Mouse (Mus musculus): ENCODE measurements around the gene Cnn3. TPM values are rescaled to one million over a fixed set of nuclear protein-coding genes. Genes with fewer than 3 reads are reported as not detected.

Gene Cnn3
- polyA plus RNA-seq, 1 experiment = not detected

DNA sequence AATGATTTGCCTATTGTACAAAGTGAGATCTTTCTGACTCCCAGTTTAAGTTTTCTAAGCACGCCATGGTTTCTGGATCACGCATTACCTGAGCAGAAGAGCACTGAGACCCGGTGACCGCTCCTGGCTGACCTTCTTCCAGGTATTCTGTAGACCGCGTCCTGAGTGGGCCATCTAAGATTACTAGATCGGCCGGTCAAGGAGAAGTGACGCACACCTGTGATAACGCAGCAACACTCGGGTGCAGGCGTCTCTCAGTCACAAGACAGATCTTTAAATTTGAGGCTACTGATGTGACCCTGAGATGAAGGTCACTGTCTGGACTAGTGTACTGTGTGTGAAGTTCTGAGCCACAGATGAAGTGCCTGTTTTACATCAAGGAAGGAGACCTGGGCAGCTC lies 15.2 kb downstream of the Cnn3 start:
- Histone ChIP-seq H3K27ac (ENCODE audit: insufficient read depth, low read depth, low read length) (no peak overlapping the region), H3K4me3 (ENCODE audit: insufficient read depth, low read depth, low read length) (no peak overlapping the region), H3K4me1 (ENCODE audit: control insufficient read depth, insufficient read depth, low read length) (peaks cover 41% of the 10 kb centered on the region)
- 95% methylated on average over 12 of the region's 12 CpGs for WGBS
- TF ChIP-seq POLR2A (IDR thresholded peaks at IDR 0.05; ENCODE audit: insufficient read depth, low read depth, low read length) (no peak), CTCF (IDR thresholded peaks at IDR 0.05; ENCODE audit: insufficient read depth, low read depth, low read length) (no peak)

- 73% methylated on average over 5 of the region's 5 CpGs for WGBS
- TF ChIP-seq CTCF (IDR thresholded peaks at IDR 0.05; ENCODE audit: insufficient read depth, low read depth, low read length) = no peak
- no peak for TF ChIP-seq POLR2A (IDR thresholded peaks at IDR 0.05; ENCODE audit: insufficient read depth, low read depth, low read length)
- no peak overlapping the region for H3K4me3 ChIP-seq (ENCODE audit: insufficient read depth, low read depth, low read length)
- no peak overlapping the region for H3K27ac ChIP-seq (ENCODE audit: insufficient read depth, low read depth, low read length)
- peaks cover 38% of the 10 kb centered on the region for H3K4me1 ChIP-seq (ENCODE audit: control insufficient read depth, insufficient read depth, low read length)
These were observed 16.0 kb downstream of the Cnn3 start for GRCm38 (mm10) chr3:121442288-121442687.

DNA sequence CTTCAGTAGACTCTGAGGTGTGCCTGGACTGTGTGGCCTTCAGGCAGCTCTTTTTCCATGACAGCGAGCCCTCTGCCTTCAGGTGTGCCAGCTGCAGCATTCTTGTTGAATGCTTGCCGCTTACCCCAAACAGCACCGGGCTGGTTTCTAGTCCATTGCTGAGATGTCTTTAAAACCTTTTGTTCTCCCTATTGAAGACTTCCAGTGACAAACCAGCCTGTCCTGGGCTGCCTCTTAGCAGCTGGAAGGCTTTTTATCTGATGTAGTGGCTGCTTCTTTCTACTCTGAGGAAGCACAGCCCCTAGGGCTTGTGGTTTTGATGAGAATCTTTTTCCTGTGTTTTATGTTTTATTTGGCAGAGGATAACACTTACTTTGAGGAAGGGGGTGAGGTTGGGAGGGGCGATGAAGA lies 17.6 kb downstream of the Cnn3 start:
- peaks cover 44% of the 10 kb centered on the region for H3K4me1 ChIP-seq (ENCODE audit: control insufficient read depth, insufficient read depth, low read length)
- H3K27ac ChIP-seq (ENCODE audit: insufficient read depth, low read depth, low read length) = no peak overlapping the region
- TF ChIP-seq POLR2A (IDR thresholded peaks at IDR 0.05; ENCODE audit: insufficient read depth, low read depth, low read length) = no peak
- TF ChIP-seq CTCF (IDR thresholded peaks at IDR 0.05; ENCODE audit: insufficient read depth, low read depth, low read length) = no peak
- H3K4me3 ChIP-seq (ENCODE audit: insufficient read depth, low read depth, low read length) = no peak overlapping the region
- 62% methylated on average over 4 of the region's 4 CpGs for WGBS

DNA sequence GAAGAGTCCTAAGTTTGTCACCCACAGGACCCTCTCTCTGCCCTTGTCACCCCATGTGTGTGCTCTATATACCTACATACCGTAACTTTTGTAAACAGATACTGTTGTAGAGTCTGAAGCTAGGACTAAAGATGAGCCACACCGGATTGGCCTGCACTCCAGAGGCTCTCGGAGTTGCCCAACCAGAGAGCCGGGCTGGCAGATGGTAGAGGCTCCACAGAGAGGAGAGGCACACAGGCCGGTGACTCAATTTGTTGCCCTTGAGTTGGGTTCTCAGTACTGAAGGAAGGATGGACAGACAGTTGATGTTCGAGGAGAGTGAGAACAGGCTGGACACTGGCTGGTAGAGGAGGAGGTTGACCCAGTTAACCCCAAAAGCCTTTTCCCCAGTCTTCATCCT lies 18.1 kb downstream of the Cnn3 start:
- WGBS = 84% methylated on average over 6 of the region's 6 CpGs
- H3K27ac ChIP-seq (ENCODE audit: insufficient read depth, low read depth, low read length) = no peak overlapping the region
- no peak overlapping the region for H3K4me3 ChIP-seq (ENCODE audit: insufficient read depth, low read depth, low read length)
- TF ChIP-seq CTCF (IDR thresholded peaks at IDR 0.05; ENCODE audit: insufficient read depth, low read depth, low read length) (no peak), POLR2A (IDR thresholded peaks at IDR 0.05; ENCODE audit: insufficient read depth, low read depth, low read length) (no peak)
- peaks cover 39% of the 10 kb centered on the region for H3K4me1 ChIP-seq (ENCODE audit: control insufficient read depth, insufficient read depth, low read length)

- Histone ChIP-seq H3K4me1 (ENCODE audit: control insufficient read depth, insufficient read depth, low read length) (peaks cover 34% of the 10 kb centered on the region), H3K27ac (ENCODE audit: insufficient read depth, low read depth, low read length) (no peak overlapping the region), H3K4me3 (ENCODE audit: insufficient read depth, low read depth, low read length) (no peak overlapping the region)
- TF ChIP-seq CTCF (IDR thresholded peaks at IDR 0.05; ENCODE audit: insufficient read depth, low read depth, low read length) (no peak), POLR2A (IDR thresholded peaks at IDR 0.05; ENCODE audit: insufficient read depth, low read depth, low read length) (no peak)
- 36% methylated on average over 8 of the region's 8 CpGs for WGBS
These were observed 20.2 kb downstream of the Cnn3 start for GRCm38 (mm10) chr3:121446454-121446853.

DNA sequence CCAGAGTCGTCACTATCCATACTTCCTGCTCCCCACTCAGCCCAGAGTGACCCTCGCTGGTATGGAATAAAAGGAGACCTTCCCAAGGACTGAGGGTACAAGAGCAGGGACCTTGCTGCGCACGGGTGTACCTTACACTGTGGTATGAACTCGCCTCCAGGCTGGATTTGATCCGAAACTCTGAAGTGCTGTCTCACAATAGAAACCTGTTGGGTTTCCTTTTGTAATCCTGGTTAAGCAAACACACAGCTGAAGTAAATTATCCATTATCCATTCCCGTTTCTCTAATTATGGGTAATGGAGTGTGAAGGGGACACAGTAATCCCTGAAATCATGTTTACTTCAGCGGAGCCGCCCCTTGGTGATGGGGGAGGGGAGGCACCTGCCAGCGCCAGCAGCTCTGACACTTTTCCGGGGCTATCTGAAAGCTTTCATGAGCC lies 21.8 kb downstream of the Cnn3 start:
- Histone ChIP-seq H3K27ac (ENCODE audit: insufficient read depth, low read depth, low read length) (peak overlapping the region; percentile 4; the same call in 1 of the 2 replicates), H3K4me1 (ENCODE audit: control insufficient read depth, insufficient read depth, low read length) (peaks cover 33% of the 10 kb centered on the region), H3K4me3 (ENCODE audit: insufficient read depth, low read depth, low read length) (no peak overlapping the region)
- no peak for TF ChIP-seq POLR2A (IDR thresholded peaks at IDR 0.05; ENCODE audit: insufficient read depth, low read depth, low read length)
- TF ChIP-seq CTCF (IDR thresholded peaks at IDR 0.05; ENCODE audit: insufficient read depth, low read depth, low read length) = no peak
- WGBS = 23% methylated on average over 11 of the region's 11 CpGs

DNA sequence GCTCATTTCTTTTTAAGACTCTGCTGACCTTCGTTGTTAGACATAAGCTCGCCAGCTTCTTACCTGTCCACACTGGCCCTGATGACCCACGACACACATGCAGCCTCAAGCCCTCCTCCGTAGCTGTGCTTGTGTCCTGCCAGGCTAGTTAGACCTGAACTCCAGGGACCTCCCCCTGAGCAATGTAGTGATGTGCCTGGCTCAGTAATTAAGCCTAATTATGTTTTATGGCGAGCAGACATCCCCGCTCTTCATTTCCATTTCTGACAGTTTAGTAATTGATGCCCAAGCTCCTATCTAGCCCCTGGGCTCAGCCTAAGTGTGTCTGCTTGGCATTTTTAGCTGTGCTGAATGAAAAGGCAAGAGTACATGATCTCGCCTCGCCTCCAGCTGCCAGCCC lies 22.3 kb downstream of the Cnn3 start:
- Histone ChIP-seq H3K27ac (ENCODE audit: insufficient read depth, low read depth, low read length) (no peak overlapping the region), H3K4me3 (ENCODE audit: insufficient read depth, low read depth, low read length) (no peak overlapping the region), H3K4me1 (ENCODE audit: control insufficient read depth, insufficient read depth, low read length) (peaks cover 32% of the 10 kb centered on the region)
- no peak for TF ChIP-seq CTCF (IDR thresholded peaks at IDR 0.05; ENCODE audit: insufficient read depth, low read depth, low read length)
- no peak for TF ChIP-seq POLR2A (IDR thresholded peaks at IDR 0.05; ENCODE audit: insufficient read depth, low read depth, low read length)
- WGBS = 61% methylated on average over 8 of the region's 8 CpGs

DNA sequence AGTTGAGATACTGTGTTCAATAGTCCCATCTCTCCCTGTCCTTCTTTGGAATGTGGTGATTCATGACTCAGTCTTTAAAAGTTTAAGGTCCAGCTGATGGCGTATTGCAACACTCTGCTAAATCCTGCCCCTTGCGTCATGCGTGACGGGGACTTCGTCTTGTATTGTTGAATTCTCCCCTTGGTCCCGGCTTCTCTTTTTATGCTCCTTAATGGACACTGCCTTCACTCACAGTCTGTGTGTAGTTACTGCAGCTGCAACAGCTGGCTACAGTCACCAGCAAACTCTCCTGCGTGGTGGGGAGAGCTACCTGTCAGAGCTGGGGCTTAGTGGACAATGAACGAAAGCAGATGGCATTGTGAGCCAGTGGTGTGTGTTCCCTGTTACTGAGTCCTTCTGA lies 23.2 kb downstream of the Cnn3 start:
- no peak for TF ChIP-seq CTCF (IDR thresholded peaks at IDR 0.05; ENCODE audit: insufficient read depth, low read depth, low read length)
- TF ChIP-seq POLR2A (IDR thresholded peaks at IDR 0.05; ENCODE audit: insufficient read depth, low read depth, low read length) = no peak
- H3K4me3 ChIP-seq (ENCODE audit: insufficient read depth, low read depth, low read length) = no peak overlapping the region
- peaks cover 27% of the 10 kb centered on the region for H3K4me1 ChIP-seq (ENCODE audit: control insufficient read depth, insufficient read depth, low read length)
- 80% methylated on average over 8 of the region's 8 CpGs for WGBS
- H3K27ac ChIP-seq (ENCODE audit: insufficient read depth, low read depth, low read length) = no peak overlapping the region

DNA sequence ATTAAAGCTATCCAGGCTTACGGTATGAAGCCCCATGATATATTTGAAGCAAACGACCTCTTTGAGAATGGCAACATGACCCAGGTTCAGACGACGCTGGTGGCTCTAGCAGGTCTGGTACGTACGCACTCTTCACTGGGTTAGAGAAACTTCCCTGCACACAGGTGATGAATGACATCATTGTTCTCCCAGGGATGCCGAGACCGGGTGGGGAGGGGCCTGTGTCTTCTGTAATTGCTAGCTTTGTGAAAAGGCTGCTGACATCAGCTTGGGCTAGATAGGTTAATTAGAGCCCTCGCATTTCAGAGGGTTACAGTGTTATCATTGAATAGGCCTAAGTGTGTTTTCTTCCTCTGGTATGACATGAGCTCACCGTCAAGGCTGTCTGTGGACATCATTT lies 25.1 kb downstream of the Cnn3 start:
- Histone ChIP-seq H3K4me3 (ENCODE audit: insufficient read depth, low read depth, low read length) (no peak overlapping the region), H3K27ac (ENCODE audit: insufficient read depth, low read depth, low read length) (no peak overlapping the region), H3K4me1 (ENCODE audit: control insufficient read depth, insufficient read depth, low read length) (peaks cover 22% of the 10 kb centered on the region)
- TF ChIP-seq POLR2A (IDR thresholded peaks at IDR 0.05; ENCODE audit: insufficient read depth, low read depth, low read length) (no peak), CTCF (IDR thresholded peaks at IDR 0.05; ENCODE audit: insufficient read depth, low read depth, low read length) (no peak)
- WGBS = 29% methylated on average over 10 of the region's 10 CpGs

All from olfactory bulb, adult 2 months (tissue).